Mouse (Mus musculus): Measurements from ENCODE around the gene Cyren. TPM values are rescaled to one million over a fixed set of nuclear protein-coding genes. Genes with fewer than 3 reads are reported as not detected.
A peak's percentile ranks its signal among the peaks of the same experiment; 100 is the strongest.

The Cyren gene
- total and polyA plus RNA-seq, 3 experiments, result 3.5 to 5.8 (median 5.5) TPM

DNA sequence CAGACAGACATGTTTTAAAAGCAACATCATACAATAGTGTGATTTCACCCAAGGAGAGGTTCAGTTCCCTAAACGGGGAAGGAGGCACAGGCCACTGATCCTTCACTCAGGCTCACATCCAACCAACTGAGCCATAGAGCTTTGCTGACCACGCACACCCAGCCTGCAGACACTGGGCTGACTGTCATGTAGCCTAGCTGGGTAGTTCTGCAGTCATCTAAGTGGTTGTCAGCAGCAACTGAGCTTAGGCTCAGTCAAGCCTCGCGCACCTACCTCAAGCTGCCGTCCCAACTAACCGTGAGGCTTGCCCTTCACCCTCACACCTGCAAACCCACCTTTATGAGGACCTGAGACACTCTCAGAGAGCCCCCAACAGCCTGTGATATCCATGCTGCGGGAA lies 5.9 kb downstream of the Cyren start:
- no peak for DNase-seq
- H3K36me3 ChIP-seq (ENCODE audit: control insufficient read depth, insufficient read depth, low read length), result peaks cover 17% of the 10 kb centered on the region
- intact Hi-C loops (cut with DNase I), result no loop called here
- H3K27me3 ChIP-seq (ENCODE audit: control insufficient read depth, insufficient read depth, low read length), result no peaks in the 10 kb centered on the region
- H3K9ac ChIP-seq (ENCODE audit: low read depth, low read length), result no peak overlapping the region
- H3K4me3 ChIP-seq, result no peak overlapping the region
- H3K79me2 ChIP-seq (replicated peaks; ENCODE audit: control insufficient read depth, insufficient read depth, low read length), result no peaks in the 10 kb centered on the region
- WGBS, result 86% methylated on average over 7 of the region's 7 CpGs
- H3K4me1 ChIP-seq (ENCODE audit: control insufficient read depth, insufficient read depth, low read length), result peaks cover 51% of the 10 kb centered on the region
- H3K27ac ChIP-seq, result peak overlapping the region; percentile 99
- TF ChIP-seq EP300 (IDR thresholded peaks at IDR 0.05; ENCODE audit: insufficient read depth, low read depth, low read length), result no peak
- no peak for TF ChIP-seq CTCF (IDR thresholded peaks at IDR 0.05)
- TF ChIP-seq POLR2A (IDR thresholded peaks at IDR 0.05; ENCODE audit: insufficient read depth, low read depth, low read length), result peak; percentile 47

DNA sequence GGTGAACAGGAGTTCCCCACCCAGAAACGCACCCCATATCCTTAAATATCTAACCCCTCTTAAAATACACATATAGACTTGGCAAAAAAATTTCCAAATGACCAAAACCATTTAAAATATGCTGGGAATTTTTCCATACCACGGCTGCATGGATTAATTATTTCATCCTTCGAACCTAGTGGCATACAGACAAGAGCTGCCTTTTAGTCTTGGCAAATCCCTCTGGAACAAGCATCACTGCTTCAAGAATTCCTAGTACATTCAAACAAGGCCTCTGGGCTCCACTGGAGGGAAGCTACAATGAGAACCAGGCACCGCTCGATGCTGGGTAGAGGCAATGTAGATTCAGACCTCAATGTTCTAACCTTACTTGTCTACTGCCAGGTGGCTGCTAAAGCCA lies 7.1 kb downstream of the Cyren start:
- Histone ChIP-seq H3K9ac (ENCODE audit: low read depth, low read length) (no peak overlapping the region), H3K27ac (peak overlapping the region; percentile 36; the same call in 1 of the 2 replicates), H3K4me3 (no peak overlapping the region), H3K27me3 (ENCODE audit: control insufficient read depth, insufficient read depth, low read length) (no peaks in the 10 kb centered on the region), H3K79me2 (replicated peaks; ENCODE audit: control insufficient read depth, insufficient read depth, low read length) (no peaks in the 10 kb centered on the region), H3K36me3 (ENCODE audit: control insufficient read depth, insufficient read depth, low read length) (peaks cover 17% of the 10 kb centered on the region), H3K4me1 (ENCODE audit: control insufficient read depth, insufficient read depth, low read length) (peaks cover 46% of the 10 kb centered on the region)
- intact Hi-C loops (cut with DNase I), result no loop called here
- 68% methylated on average over 5 of the region's 5 CpGs for WGBS
- TF ChIP-seq POLR2A (IDR thresholded peaks at IDR 0.05; ENCODE audit: insufficient read depth, low read depth, low read length) (no peak), CTCF (IDR thresholded peaks at IDR 0.05) (no peak), EP300 (IDR thresholded peaks at IDR 0.05; ENCODE audit: insufficient read depth, low read depth, low read length) (no peak)
- no peak for DNase-seq

DNA sequence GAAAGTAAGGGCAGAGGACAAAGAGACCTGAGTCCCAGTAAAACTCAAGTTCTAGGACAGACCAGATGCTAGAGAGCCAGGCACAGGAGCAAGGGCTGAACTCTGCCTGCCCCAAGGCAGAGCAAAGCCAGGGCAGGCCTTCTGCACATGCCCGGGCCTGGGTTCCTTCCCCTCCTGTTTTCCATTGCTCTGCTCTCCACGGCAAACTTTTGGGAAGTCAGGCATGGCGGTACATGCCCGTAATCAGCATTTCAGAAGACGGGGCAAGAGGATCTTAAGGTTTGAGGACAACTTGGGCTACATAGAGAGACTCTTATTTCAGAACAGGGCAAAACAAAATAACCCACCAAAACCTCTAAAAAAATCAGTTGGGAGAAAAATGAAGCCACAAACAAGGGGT lies 7.7 kb downstream of the Cyren start:
- TF ChIP-seq EP300 (IDR thresholded peaks at IDR 0.05; ENCODE audit: insufficient read depth, low read depth, low read length) (no peak), POLR2A (IDR thresholded peaks at IDR 0.05; ENCODE audit: insufficient read depth, low read depth, low read length) (no peak)
- Histone ChIP-seq H3K27ac (peak overlapping the region; percentile 97), H3K79me2 (replicated peaks; ENCODE audit: control insufficient read depth, insufficient read depth, low read length) (no peaks in the 10 kb centered on the region), H3K27me3 (ENCODE audit: control insufficient read depth, insufficient read depth, low read length) (no peaks in the 10 kb centered on the region), H3K4me3 (no peak overlapping the region), H3K36me3 (ENCODE audit: control insufficient read depth, insufficient read depth, low read length) (peaks cover 17% of the 10 kb centered on the region), H3K4me1 (ENCODE audit: control insufficient read depth, insufficient read depth, low read length) (peaks cover 44% of the 10 kb centered on the region), H3K9ac (ENCODE audit: low read depth, low read length) (no peak overlapping the region)
- 65% methylated on average over 5 of the region's 5 CpGs for WGBS
- intact Hi-C loops (cut with DNase I), result no loop called here
- no peak for DNase-seq

DNA sequence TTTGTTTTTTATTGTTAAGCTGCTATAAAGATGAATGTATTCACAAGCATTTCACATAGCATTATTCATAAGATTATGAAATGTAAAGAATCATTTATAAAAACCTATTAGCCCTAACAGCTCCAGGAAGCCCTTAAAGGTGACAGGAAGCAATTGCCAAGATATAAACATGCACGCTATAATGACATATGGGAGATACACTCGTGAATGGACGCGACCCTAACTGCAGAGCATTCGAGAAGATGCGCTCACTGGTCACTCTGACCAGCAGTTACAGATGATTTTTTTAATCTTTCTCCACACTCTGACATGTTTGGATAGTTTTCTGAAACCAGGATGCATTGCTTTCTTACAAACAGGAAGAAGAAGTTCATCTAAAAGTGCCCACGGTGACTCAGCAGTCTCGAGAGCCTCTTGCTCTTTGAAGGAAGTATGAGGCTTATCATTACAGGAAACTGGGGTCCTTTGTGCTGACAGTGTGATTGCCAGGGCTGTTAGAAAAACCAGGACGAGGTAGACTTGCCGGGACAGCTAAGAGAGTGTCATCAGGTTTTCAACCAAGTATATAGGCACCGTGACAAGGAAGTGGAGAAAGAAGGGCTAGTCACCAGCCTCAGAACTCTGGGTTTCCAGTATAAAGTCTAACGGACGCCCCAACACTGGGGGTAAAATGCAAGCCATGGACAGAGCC lies 8.5 kb downstream of the Cyren start:
- peaks cover 40% of the 10 kb centered on the region for H3K4me1 ChIP-seq (ENCODE audit: control insufficient read depth, insufficient read depth, low read length)
- TF ChIP-seq POLR2A (IDR thresholded peaks at IDR 0.05; ENCODE audit: insufficient read depth, low read depth, low read length), result no peak
- TF ChIP-seq CTCF (IDR thresholded peaks at IDR 0.05), result no peak
- no peak for TF ChIP-seq EP300 (IDR thresholded peaks at IDR 0.05; ENCODE audit: insufficient read depth, low read depth, low read length)
- 0 out of 2 replicates have a peak overlapping the region, but pooled peaks have one; percentile 0 for H3K9ac ChIP-seq (ENCODE audit: low read depth, low read length)
- H3K27ac ChIP-seq, result peak overlapping the region; percentile 97
- H3K79me2 ChIP-seq (replicated peaks; ENCODE audit: control insufficient read depth, insufficient read depth, low read length), result no peaks in the 10 kb centered on the region
- peak overlapping the region; percentile 4; the same call in 1 of the 2 replicates for H3K4me3 ChIP-seq
- no peaks in the 10 kb centered on the region for H3K27me3 ChIP-seq (ENCODE audit: control insufficient read depth, insufficient read depth, low read length)
- intact Hi-C loops (cut with DNase I), result no loop called here
- peaks cover 17% of the 10 kb centered on the region for H3K36me3 ChIP-seq (ENCODE audit: control insufficient read depth, insufficient read depth, low read length)
- 41% methylated on average over 13 of the region's 13 CpGs for WGBS
- peak in 1 of 2 experiments; percentile 55 for DNase-seq

DNA sequence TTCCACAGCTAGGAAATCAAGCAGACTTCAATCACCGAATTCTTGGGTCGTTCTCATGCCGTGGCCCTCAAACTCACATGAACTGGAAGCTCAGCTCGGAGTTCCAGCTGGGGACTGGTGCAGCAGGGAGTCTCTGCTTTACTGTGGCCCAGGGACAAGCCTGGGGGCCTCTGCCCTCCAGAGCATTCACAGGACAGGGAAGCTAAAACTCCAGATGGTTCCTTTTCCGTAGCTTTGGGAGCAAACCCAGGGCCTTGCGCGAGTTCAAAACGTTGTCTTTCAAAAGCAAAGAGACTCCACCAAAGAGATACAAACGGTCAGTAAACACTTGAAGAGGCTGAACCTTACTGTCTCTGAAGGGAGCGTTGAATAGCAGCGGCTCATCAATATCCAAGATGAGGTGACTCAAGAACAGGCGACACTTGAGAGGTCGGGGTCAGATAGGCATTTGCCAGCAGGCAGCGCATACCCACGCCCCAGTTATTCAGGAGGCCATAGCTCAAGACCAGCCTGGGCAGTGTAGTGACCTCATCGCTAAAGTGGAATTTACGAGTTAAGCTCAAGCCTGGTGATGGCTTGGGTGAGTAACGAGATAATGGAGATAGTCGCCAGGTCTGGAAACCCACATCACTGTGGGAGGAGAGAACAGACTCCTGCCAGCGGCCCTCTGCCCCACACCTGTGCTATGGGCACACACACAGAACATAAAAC lies 9.2 kb downstream of the Cyren start:
- Histone ChIP-seq H3K4me3 (peak overlapping the region; percentile 4), H3K4me1 (ENCODE audit: control insufficient read depth, insufficient read depth, low read length) (peaks cover 39% of the 10 kb centered on the region), H3K27me3 (ENCODE audit: control insufficient read depth, insufficient read depth, low read length) (no peaks in the 10 kb centered on the region), H3K79me2 (replicated peaks; ENCODE audit: control insufficient read depth, insufficient read depth, low read length) (no peaks in the 10 kb centered on the region), H3K36me3 (ENCODE audit: control insufficient read depth, insufficient read depth, low read length) (peaks cover 16% of the 10 kb centered on the region), H3K27ac (peak overlapping the region; percentile 97), H3K9ac (ENCODE audit: low read depth, low read length) (peak overlapping the region; percentile 53)
- peak; percentile 49 to 56 for DNase-seq
- TF ChIP-seq CTCF (IDR thresholded peaks at IDR 0.05), result no peak
- 0 out of 2 replicates have a peak, but pooled peaks have one; percentile 40 for TF ChIP-seq POLR2A (IDR thresholded peaks at IDR 0.05; ENCODE audit: insufficient read depth, low read depth, low read length)
- TF ChIP-seq EP300 (IDR thresholded peaks at IDR 0.05; ENCODE audit: insufficient read depth, low read depth, low read length), result 0 out of 2 replicates have a peak, but pooled peaks have one; percentile 28
- intact Hi-C loops (cut with DNase I), result no loop called here
- 49% methylated on average over 20 of the region's 20 CpGs for WGBS

DNA sequence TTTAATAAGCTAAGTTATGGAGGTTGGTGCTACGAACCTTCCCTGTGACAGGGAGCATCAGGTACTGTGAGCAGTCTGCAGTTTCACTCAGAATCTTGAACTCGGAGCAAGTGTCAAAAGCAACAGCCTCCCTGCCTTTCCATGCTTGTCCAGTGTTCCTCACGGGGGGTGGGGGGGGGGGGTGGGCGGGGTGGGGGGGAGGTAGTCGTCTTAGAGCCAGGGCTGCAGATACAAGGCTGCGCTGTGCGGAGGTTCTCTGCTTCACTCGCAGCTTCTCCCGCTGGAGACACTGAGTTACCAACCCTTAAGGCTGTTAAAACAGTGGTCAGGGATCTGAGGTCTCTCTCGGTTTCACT lies 9.9 kb downstream of the Cyren start:
- H3K4me3 ChIP-seq, result peak overlapping the region; percentile 42
- no peak for TF ChIP-seq CTCF (IDR thresholded peaks at IDR 0.05)
- no peaks in the 10 kb centered on the region for H3K27me3 ChIP-seq (ENCODE audit: control insufficient read depth, insufficient read depth, low read length)
- WGBS, result 50% methylated on average over 9 of the region's 10 CpGs
- intact Hi-C loops (cut with DNase I), result no loop called here
- H3K36me3 ChIP-seq (ENCODE audit: control insufficient read depth, insufficient read depth, low read length), result peaks cover 9% of the 10 kb centered on the region
- peak in 1 of 2 experiments; percentile 23 for DNase-seq
- peak overlapping the region; percentile 68 for H3K9ac ChIP-seq (ENCODE audit: low read depth, low read length)
- no peaks in the 10 kb centered on the region for H3K79me2 ChIP-seq (replicated peaks; ENCODE audit: control insufficient read depth, insufficient read depth, low read length)
- H3K4me1 ChIP-seq (ENCODE audit: control insufficient read depth, insufficient read depth, low read length), result peaks cover 35% of the 10 kb centered on the region
- peak overlapping the region; percentile 97 for H3K27ac ChIP-seq
